Mouse (Mus musculus): Measurements from ENCODE around the gene Ing5. TPM values are rescaled to one million over a fixed set of nuclear protein-coding genes. Genes with fewer than 3 reads are reported as not detected.
"Not testable (repeated sequence)": the region's sequence is repeated elsewhere in the genome, so short reads cannot be mapped to it uniquely, and the experiment has no call there.

Gene Ing5
- total RNA-seq, 1 experiment = 26.5 TPM

DNA sequence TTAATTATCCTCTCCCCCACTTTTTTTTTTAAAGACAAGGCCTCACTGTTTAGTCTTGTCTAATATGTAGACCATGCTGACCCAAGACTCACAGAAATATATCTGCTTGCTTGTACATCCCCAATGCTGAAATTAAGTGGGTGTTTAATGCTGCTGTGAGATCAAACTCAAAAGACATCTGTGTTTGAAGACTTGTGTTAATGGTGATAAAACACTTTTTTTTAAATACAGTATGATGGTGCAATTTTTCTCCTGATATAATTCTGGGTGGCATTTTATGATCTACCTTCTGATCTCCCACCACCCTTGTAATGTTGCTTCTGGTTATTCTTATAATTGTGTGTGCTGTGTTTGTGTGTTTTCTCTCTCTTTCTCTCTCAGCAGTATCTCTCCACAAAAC lies 47.6 kb upstream of the Ing5 start:
- TF ChIP-seq CHD2 (IDR thresholded peaks at IDR 0.05; ENCODE audit: low read depth, low read length) = no peak
- TF ChIP-seq ZNF384 (IDR thresholded peaks at IDR 0.05; ENCODE audit: low read depth, low read length) = no peak
- TF ChIP-seq HCFC1 (IDR thresholded peaks at IDR 0.05; ENCODE audit: borderline replicate concordance, insufficient read depth, low read length) = no peak
- no peak for TF ChIP-seq MAFK (IDR thresholded peaks at IDR 0.05; ENCODE audit: insufficient read depth, low read depth, low read length)
- no peak for TF ChIP-seq ZC3H11A (IDR thresholded peaks at IDR 0.05; ENCODE audit: borderline replicate concordance, low read depth, low read length)
- no peak overlapping the region for H3K9ac ChIP-seq (ENCODE audit: insufficient read depth, low read depth, low read length, poor library complexity, severe bottlenecking)
- in situ Hi-C loops (cut with MboI; ENCODE audit: low sequenced_read_pairs in 2 of 2, unreplicated experiment in 2 of 2) = no loop called here
- no peak overlapping the region for H3K4me3 ChIP-seq (ENCODE audit: insufficient read depth in 1 of 2, low read depth in 1 of 2, low read length in 2 of 2, poor library complexity in 1 of 2, severe bottlenecking in 1 of 2)
- no peak for DNase-seq (ENCODE audit: low read depth, low spot score)
- no peaks in the 10 kb centered on the region for H3K9me3 ChIP-seq (ENCODE audit: control insufficient read depth, insufficient read depth, low read depth, low read length)
- peaks cover 0 to 8% of the 10 kb centered on the region in 2 experiments; a peak in 3 of 4 replicates for H3K4me1 ChIP-seq (ENCODE audit: control insufficient read depth in 2 of 2, insufficient read depth in 2 of 2, low read length in 2 of 2, poor library complexity in 1 of 2)
- no peaks in the 10 kb centered on the region for H3K36me3 ChIP-seq (ENCODE audit: control insufficient read depth, insufficient read depth, low read length, poor library complexity, severe bottlenecking)
- H3K27ac ChIP-seq (ENCODE audit: insufficient read depth, low read depth, low read length, poor library complexity, severe bottlenecking) = no peak overlapping the region

DNA sequence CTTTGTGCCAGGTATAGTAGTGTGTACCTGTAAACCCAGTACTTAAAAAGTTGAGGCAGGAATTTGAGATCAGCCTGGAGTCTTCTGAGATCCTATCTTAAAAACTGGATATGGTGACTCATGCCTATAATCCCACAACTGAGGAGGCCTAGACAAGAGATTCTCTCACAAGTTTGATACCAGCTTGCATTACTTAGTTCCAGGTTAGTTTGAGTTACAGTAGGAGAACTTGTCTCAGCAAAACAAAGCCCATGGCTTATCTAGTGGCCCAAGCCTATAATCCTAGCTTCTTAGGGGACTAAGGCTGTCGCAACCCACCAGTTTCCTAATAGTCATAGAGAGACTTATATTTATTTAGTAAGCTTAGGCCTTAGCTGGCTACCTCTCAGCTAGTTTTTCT lies 43.7 kb upstream of the Ing5 start:
- no peaks in the 10 kb centered on the region for H3K9me3 ChIP-seq (ENCODE audit: control insufficient read depth, insufficient read depth, low read depth, low read length)
- TF ChIP-seq CHD2 (IDR thresholded peaks at IDR 0.05; ENCODE audit: low read depth, low read length) (no peak), MAFK (IDR thresholded peaks at IDR 0.05; ENCODE audit: insufficient read depth, low read depth, low read length) (no peak), HCFC1 (IDR thresholded peaks at IDR 0.05; ENCODE audit: borderline replicate concordance, insufficient read depth, low read length) (no peak), ZC3H11A (IDR thresholded peaks at IDR 0.05; ENCODE audit: borderline replicate concordance, low read depth, low read length) (no peak), ZNF384 (IDR thresholded peaks at IDR 0.05; ENCODE audit: low read depth, low read length) (no peak)
- H3K4me1 ChIP-seq (ENCODE audit: control insufficient read depth in 2 of 2, insufficient read depth in 2 of 2, low read length in 2 of 2, poor library complexity in 1 of 2) = peaks cover 0 to 4% of the 10 kb centered on the region in 2 experiments; a peak in 1 of 4 replicates
- H3K36me3 ChIP-seq (ENCODE audit: control insufficient read depth, insufficient read depth, low read length, poor library complexity, severe bottlenecking) = no peaks in the 10 kb centered on the region
- no peak overlapping the region for H3K9ac ChIP-seq (ENCODE audit: insufficient read depth, low read depth, low read length, poor library complexity, severe bottlenecking)
- no peak for DNase-seq (ENCODE audit: low read depth, low spot score)
- H3K27ac ChIP-seq (ENCODE audit: insufficient read depth, low read depth, low read length, poor library complexity, severe bottlenecking) = no peak overlapping the region
- no peak overlapping the region for H3K4me3 ChIP-seq (ENCODE audit: insufficient read depth in 1 of 2, low read depth in 1 of 2, low read length in 2 of 2, poor library complexity in 1 of 2, severe bottlenecking in 1 of 2)
- in situ Hi-C loops (cut with MboI; ENCODE audit: low sequenced_read_pairs in 2 of 2, unreplicated experiment in 2 of 2) = no loop called here

DNA sequence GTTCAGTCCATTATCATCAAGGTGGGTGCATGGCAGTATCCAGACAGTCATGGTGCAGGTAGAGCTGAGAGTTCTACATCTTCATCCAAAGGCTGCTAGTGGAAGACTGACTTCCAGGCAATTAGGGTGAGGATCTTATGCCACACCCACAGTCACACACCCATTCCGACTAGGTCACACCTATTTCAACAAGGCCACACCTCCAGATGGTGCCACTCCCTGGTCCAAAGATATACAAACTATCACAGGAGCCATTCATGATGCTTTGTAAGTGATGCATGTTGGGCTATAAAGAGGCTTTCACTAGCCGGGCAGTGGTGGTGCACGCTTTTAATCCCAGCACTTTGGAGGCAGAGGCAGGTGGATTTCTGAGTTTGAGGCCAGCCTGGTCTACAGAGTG lies 40.2 kb upstream of the Ing5 start:
- in situ Hi-C loops (cut with MboI; ENCODE audit: low sequenced_read_pairs in 2 of 2, unreplicated experiment in 2 of 2); H3K27ac ChIP-seq (ENCODE audit: insufficient read depth, low read depth, low read length, poor library complexity, severe bottlenecking); H3K4me1 ChIP-seq (ENCODE audit: control insufficient read depth in 2 of 2, insufficient read depth in 2 of 2, low read length in 2 of 2, poor library complexity in 1 of 2); DNase-seq (ENCODE audit: low read depth, low spot score); H3K4me3 ChIP-seq (ENCODE audit: insufficient read depth in 1 of 2, low read depth in 1 of 2, low read length in 2 of 2, poor library complexity in 1 of 2, severe bottlenecking in 1 of 2); H3K9me3 ChIP-seq (ENCODE audit: control insufficient read depth, insufficient read depth, low read depth, low read length); H3K9ac ChIP-seq (ENCODE audit: insufficient read depth, low read depth, low read length, poor library complexity, severe bottlenecking); H3K36me3 ChIP-seq (ENCODE audit: control insufficient read depth, insufficient read depth, low read length, poor library complexity, severe bottlenecking): not testable (repeated sequence)

DNA sequence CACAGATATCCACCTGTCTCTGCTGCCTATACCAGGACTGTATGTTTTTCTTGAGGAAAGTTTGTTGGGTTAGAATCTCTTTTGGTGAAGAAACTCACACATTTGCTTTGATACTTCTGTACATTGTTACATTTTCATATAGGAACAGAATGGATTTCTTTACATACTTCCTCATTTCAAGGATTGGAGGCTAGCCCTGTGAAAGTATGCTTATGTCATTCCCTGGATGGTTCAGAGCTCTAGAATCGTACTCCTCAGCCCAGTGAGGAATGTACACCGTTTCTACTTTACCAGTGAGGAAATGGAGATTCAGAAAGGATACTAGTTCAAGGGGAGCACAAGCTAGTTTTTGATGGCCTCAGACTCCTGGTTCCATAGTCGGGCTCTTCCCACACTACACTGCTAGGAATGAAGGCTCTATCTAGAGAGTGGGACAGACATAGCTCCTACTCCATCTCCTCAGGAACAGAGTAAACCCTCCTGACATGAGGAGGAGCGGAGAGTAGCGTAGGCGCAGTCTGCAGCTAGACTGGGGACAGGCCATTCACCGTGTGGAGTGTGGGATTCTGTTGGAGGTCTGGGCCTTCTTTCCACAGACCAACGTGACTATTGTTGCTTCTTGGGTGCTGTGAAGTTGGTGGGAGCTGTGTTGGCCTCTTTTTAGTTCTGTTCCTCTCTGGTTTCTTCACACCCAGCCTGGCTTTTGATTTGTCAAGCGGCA lies 38.7 kb upstream of the Ing5 start:
- TF ChIP-seq HCFC1 (IDR thresholded peaks at IDR 0.05; ENCODE audit: borderline replicate concordance, insufficient read depth, low read length) = no peak
- TF ChIP-seq CHD2 (IDR thresholded peaks at IDR 0.05; ENCODE audit: low read depth, low read length) = no peak
- no peak for TF ChIP-seq ZC3H11A (IDR thresholded peaks at IDR 0.05; ENCODE audit: borderline replicate concordance, low read depth, low read length)
- no peak for TF ChIP-seq MAFK (IDR thresholded peaks at IDR 0.05; ENCODE audit: insufficient read depth, low read depth, low read length)
- no peak for TF ChIP-seq ZNF384 (IDR thresholded peaks at IDR 0.05; ENCODE audit: low read depth, low read length)
- Histone ChIP-seq H3K27ac (ENCODE audit: insufficient read depth, low read depth, low read length, poor library complexity, severe bottlenecking) (no peak overlapping the region), H3K4me1 (ENCODE audit: control insufficient read depth in 2 of 2, insufficient read depth in 2 of 2, low read length in 2 of 2, poor library complexity in 1 of 2) (0 out of 4 replicates have a peak, but pooled peaks cover 0 to 2% of the 10 kb centered on the region in 2 experiments), H3K4me3 (ENCODE audit: insufficient read depth in 1 of 2, low read depth in 1 of 2, low read length in 2 of 2, poor library complexity in 1 of 2, severe bottlenecking in 1 of 2) (no peak overlapping the region), H3K36me3 (ENCODE audit: control insufficient read depth, insufficient read depth, low read length, poor library complexity, severe bottlenecking) (peaks cover 2% of the 10 kb centered on the region; the same call in 1 of the 2 replicates), H3K9me3 (ENCODE audit: control insufficient read depth, insufficient read depth, low read depth, low read length) (no peaks in the 10 kb centered on the region), H3K9ac (ENCODE audit: insufficient read depth, low read depth, low read length, poor library complexity, severe bottlenecking) (no peak overlapping the region)
- no peak for DNase-seq (ENCODE audit: low read depth, low spot score)
- in situ Hi-C loops (cut with MboI; ENCODE audit: low sequenced_read_pairs in 2 of 2, unreplicated experiment in 2 of 2) = no loop called here

DNA sequence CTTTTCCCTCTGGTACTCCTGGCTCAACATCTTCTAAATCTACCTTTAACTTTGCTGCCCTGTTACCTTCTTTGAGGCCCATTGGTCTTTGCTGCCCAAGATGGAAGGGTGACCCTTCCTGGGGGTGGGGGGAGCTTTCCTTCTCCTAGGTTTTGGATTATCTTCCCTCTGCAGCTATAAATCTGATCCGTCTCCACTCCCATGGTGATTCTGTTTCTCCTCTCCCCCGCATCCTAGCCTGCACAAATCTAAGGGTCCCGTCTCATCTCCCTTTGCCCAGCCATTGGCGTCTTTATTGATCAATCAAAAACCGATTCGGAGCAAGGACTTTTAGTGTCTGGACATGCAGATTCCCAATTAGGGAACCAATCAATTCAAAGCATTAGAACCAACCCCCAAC lies 36.2 kb upstream of the Ing5 start:
- in situ Hi-C loops (cut with MboI; ENCODE audit: low sequenced_read_pairs in 2 of 2, unreplicated experiment in 2 of 2) = no loop called here
- DNase-seq (ENCODE audit: low read depth, low spot score) = no peak
- Histone ChIP-seq H3K27ac (ENCODE audit: insufficient read depth, low read depth, low read length, poor library complexity, severe bottlenecking) (no peak overlapping the region), H3K36me3 (ENCODE audit: control insufficient read depth, insufficient read depth, low read length, poor library complexity, severe bottlenecking) (peaks cover 2% of the 10 kb centered on the region; the same call in 1 of the 2 replicates), H3K4me3 (ENCODE audit: insufficient read depth in 1 of 2, low read depth in 1 of 2, low read length in 2 of 2, poor library complexity in 1 of 2, severe bottlenecking in 1 of 2) (no peak overlapping the region), H3K9me3 (ENCODE audit: control insufficient read depth, insufficient read depth, low read depth, low read length) (no peaks in the 10 kb centered on the region), H3K9ac (ENCODE audit: insufficient read depth, low read depth, low read length, poor library complexity, severe bottlenecking) (no peak overlapping the region), H3K4me1 (ENCODE audit: control insufficient read depth in 2 of 2, insufficient read depth in 2 of 2, low read length in 2 of 2, poor library complexity in 1 of 2) (0 out of 4 replicates have a peak, but pooled peaks cover 0 to 2% of the 10 kb centered on the region in 2 experiments)
- TF ChIP-seq ZC3H11A (IDR thresholded peaks at IDR 0.05; ENCODE audit: borderline replicate concordance, low read depth, low read length) (no peak), ZNF384 (IDR thresholded peaks at IDR 0.05; ENCODE audit: low read depth, low read length) (no peak), MAFK (IDR thresholded peaks at IDR 0.05; ENCODE audit: insufficient read depth, low read depth, low read length) (no peak), HCFC1 (IDR thresholded peaks at IDR 0.05; ENCODE audit: borderline replicate concordance, insufficient read depth, low read length) (no peak), CHD2 (IDR thresholded peaks at IDR 0.05; ENCODE audit: low read depth, low read length) (no peak)

All from ES-E14 (cell line).